Mouse (Mus musculus) hindbrain, embryonic 14.5 days (tissue): ENCODE results near the gene Pex19. TPM values are rescaled to one million over a fixed set of nuclear protein-coding genes. Genes with fewer than 3 reads are reported as not detected.

Source experiments
- ATAC-seq: fragments of 200-750 bp; cut with Nextera tagmentation; 2 replicates; pipeline ENCODE4 v1.8.0; 2017; ENCODE audit warnings: moderate number of reproducible peaks, mild to moderate bottlenecking, moderate TSS enrichment, moderate library complexity; ENCODE audit not compliant: low FRiP score
- DNase-seq: peaks from one replicate; pipeline ENCODE4 v3.0.0-alpha.2; 2015; ENCODE audit warnings: low spot score
- H3K27ac ChIP-seq: fragments of 300-500 bp; sonication (generic); 2 replicates; pipeline ENCODE4 v1.5.1; 2014; ENCODE audit warnings: mild to moderate bottlenecking, moderate library complexity
- H3K27me3 ChIP-seq: fragments of 300-500 bp; sonication (generic); 2 replicates; pipeline ENCODE4 v1.6.1; 2014; ENCODE audit warnings: mild to moderate bottlenecking, low read length, mixed read lengths; ENCODE audit not compliant: control insufficient read depth, insufficient read depth
- H3K36me3 ChIP-seq: fragments of 300-500 bp; sonication (generic); replicated peaks from 2 replicates; pipeline ENCODE4 v1.6.1; 2014; ENCODE audit not compliant: control insufficient read depth, insufficient read depth
- H3K4me1 ChIP-seq: fragments of 300-500 bp; sonication (generic); replicated peaks from 2 replicates; pipeline ENCODE4 v1.6.1; 2014; ENCODE audit warnings: antibody characterized with exemption, low read length, mixed read lengths; ENCODE audit not compliant: control insufficient read depth, insufficient read depth
- H3K4me2 ChIP-seq: fragments of 300-500 bp; sonication (generic); replicated peaks from 2 replicates; pipeline ENCODE4 v1.6.1; 2014; ENCODE audit warnings: mild to moderate bottlenecking, moderate library complexity
- H3K4me3 ChIP-seq: fragments of 300-500 bp; sonication (generic); replicated peaks from 2 replicates; pipeline ENCODE4 v1.5.1; 2014; ENCODE audit warnings: mild to moderate bottlenecking, low read length
- H3K9ac ChIP-seq: fragments of 300-500 bp; sonication (generic); 2 replicates; pipeline ENCODE4 v1.6.1; 2014
- H3K9me3 ChIP-seq: fragments of 300-500 bp; sonication (generic); 2 replicates; pipeline ENCODE4 v1.6.1; 2016; ENCODE audit warnings: low read length; ENCODE audit not compliant: control insufficient read depth
- WGBS: fragments of 180-500 bp; shearing (Covaris S2); extraction: QIAGEN DNeasy Blood & Tissue Kit; methylation state at CpG from one replicate; pipeline ENCODE4 v1.1.7; 2014; 5-methylcytosine and 5-hydroxymethylcytosine counted together
- polyA plus RNA-seq: library from polyadenylated mRNA; unstranded; fragments of >200 nt; fragmentation: Nextera tagmentation; extraction: Ambion mirVana; gene quantifications from 2 replicates; pipeline ENCODE4 v1.2.1, GENCODE M21; 2014

Gene Pex19
- polyA plus RNA-seq, 1 experiment from 2014 or later = 150 TPM

DNA sequence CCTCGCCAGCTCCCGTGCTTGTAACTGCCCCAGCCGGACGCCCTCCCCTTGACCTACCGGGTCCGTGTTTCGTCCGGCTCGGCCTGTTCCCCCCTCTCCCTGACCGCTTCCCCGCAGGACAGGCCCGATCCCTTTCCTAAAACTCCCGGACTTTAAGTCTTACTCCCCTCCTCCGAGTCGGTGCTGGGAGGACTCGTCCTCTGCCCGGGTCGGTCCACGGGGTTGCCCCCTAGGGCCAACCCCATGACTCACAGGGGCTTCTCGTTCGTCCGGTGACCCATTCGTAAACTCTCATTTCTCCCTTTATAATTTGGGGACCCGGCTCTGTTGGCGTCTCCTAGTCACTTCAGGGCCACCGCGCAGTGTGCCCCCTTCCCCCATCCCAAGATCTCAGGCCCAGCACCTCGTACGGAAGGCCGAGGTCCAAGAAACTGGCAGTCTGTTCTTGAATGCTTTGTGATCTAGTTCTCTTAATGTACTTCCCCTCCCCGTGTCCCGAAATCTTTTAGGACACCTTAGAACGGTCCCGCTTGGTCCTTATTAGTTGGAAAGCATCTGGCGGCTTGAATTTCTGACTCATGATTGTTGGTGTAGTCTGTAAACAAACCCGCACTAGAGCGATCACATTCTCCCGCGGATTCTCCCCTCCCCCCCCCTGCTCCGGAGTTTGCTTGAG, 21.9 kb downstream of the Pex19 start:
- WGBS = under 1% methylated on average over 40 of the region's 40 CpGs
- ATAC-seq = peak; percentile 70
- Histone ChIP-seq H3K27me3 (no peaks in the 10 kb centered on the region), H3K4me3 (peak overlapping the region; percentile 91), H3K27ac (peak overlapping the region; percentile 92), H3K9me3 (no peaks in the 10 kb centered on the region), H3K9ac (peak overlapping the region; percentile 97), H3K4me1 (peaks cover 11% of the 10 kb centered on the region), H3K36me3 (peaks cover 30% of the 10 kb centered on the region), H3K4me2 (peak overlapping the region; percentile 71)
- DNase-seq = no peak

DNA sequence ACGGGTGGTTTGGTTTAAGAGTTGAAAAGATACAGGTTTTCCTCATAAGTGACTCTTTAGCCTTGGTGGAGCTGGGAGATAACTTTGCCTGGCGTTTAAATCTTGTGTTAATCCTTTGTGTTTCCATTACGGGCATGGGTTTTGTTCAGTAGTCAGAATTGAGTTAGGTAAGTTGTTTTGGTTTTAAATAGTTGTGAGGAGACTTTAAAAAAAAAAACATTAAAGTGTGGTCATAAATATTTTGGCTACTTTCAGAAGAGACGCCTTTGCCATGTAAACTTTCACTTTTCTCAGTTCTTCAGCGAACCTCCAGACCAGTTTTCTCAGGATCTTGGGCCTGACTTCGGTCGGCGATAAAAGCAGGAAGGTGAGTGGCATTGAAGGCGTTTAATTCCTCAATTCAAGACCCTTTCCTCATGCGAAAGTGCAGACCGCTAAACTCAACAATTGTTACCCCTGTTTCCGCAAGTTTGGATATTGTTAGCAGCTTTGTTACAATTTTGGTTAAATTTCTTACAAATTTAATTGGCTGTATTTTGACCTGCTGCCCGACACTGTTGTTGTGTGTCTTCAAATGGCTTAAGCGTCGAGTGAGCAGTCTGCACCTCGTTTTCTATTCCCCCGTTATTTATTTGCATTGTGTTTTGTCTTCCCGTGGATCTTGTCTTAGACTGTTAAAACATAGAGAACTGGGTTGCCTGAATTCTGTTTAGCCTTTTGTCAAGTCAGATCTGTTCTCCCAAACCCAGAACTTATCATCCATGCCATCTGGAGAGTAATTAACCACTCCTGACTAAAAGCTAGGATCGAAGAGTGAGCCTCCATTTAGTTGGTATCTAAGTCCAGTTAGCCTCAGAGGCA, 22.6 kb downstream of the Pex19 start:
- 24% methylated on average over 19 of the region's 19 CpGs for WGBS
- Histone ChIP-seq H3K36me3 (peaks cover 37% of the 10 kb centered on the region), H3K9ac (peak overlapping the region; percentile 97), H3K4me1 (peaks cover 11% of the 10 kb centered on the region), H3K9me3 (no peaks in the 10 kb centered on the region), H3K27ac (no peak overlapping the region), H3K27me3 (no peaks in the 10 kb centered on the region), H3K4me2 (peak overlapping the region; percentile 71), H3K4me3 (peak overlapping the region; percentile 91)
- DNase-seq (no peak), ATAC-seq (no peak)

DNA sequence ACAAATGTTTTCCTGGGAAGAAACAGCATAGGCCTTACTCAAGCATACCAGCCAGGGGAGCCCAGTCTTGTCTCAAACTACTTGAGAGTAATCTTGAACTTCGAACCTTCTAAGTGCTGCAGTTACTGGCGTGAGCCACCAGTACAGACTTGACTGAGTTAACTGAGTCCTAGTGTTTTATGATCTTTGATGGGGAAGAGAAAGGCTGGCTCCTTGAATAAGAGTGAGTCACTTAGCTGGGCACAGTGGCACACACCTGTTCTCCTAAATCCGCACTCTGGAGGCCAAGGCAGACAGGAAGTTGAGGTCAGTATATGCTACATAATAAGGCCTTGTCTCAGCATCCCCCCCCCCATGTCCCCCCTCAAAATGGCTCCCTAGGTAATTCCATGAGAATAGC, 28.0 kb downstream of the Pex19 start:
- Histone ChIP-seq H3K9me3 (no peaks in the 10 kb centered on the region), H3K27ac (no peak overlapping the region), H3K4me2 (no peak overlapping the region), H3K4me3 (no peak overlapping the region), H3K27me3 (no peaks in the 10 kb centered on the region), H3K4me1 (peaks cover 4% of the 10 kb centered on the region), H3K36me3 (peaks cover 66% of the 10 kb centered on the region), H3K9ac (no peak overlapping the region)
- 94% methylated on average over 3 of the region's 3 CpGs for WGBS
- ATAC-seq (no peak), DNase-seq (no peak)

DNA sequence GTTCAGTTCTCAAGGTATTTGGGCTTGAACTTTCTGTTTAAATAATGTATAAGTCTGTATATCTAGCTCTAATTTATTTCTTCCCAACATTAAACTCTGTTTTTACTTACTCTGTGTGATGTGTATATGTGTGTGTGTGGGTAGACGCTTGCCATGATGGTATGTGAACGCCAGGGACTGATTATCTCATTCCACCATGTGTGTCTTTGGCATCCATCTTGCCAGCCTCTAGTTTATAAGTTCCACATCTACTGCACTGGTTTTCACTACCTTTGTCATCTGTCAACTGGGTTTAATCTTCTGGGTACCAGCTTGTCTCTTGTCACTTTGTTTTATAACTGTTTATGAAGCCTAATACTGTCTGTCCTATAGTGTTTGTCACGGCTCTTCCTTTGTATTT, 29.0 kb downstream of the Pex19 start:
- Histone ChIP-seq H3K27ac (no peak overlapping the region), H3K4me1 (no peaks in the 10 kb centered on the region), H3K36me3 (peaks cover 63% of the 10 kb centered on the region), H3K9ac (no peak overlapping the region), H3K27me3 (no peaks in the 10 kb centered on the region), H3K9me3 (no peaks in the 10 kb centered on the region), H3K4me3 (no peak overlapping the region), H3K4me2 (no peak overlapping the region)
- ATAC-seq (no peak), DNase-seq (no peak)
- 95% methylated on average over 3 of the region's 3 CpGs for WGBS

DNA sequence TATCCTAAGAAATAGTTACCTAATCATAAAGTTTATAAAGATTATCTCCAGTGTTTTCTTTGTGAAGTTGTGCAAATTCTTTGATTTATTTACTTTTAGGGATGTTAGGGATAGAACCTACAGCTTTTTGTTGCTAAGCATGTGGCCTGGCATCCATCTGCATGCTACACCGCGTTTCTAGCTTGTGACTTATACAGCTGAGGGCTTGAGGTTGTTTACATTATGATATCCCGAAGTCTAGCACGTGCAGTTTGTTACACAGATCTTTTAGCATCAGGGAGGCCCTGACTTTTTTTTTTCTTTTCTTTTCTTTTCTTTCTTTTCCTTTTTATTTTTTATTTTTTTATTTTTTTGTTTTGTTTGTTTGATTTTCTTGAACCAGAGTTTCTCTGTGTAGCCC, 33.4 kb downstream of the Pex19 start:
- no peaks in the 10 kb centered on the region for H3K27me3 ChIP-seq
- no peak overlapping the region for H3K4me2 ChIP-seq
- no peaks in the 10 kb centered on the region for H3K9me3 ChIP-seq
- H3K9ac ChIP-seq = no peak overlapping the region
- H3K36me3 ChIP-seq = peaks cover 21% of the 10 kb centered on the region
- no peak overlapping the region for H3K27ac ChIP-seq
- WGBS = 71% methylated on average over 4 of the region's 4 CpGs
- DNase-seq (no peak), ATAC-seq (no peak)
- no peaks in the 10 kb centered on the region for H3K4me1 ChIP-seq
- H3K4me3 ChIP-seq = no peak overlapping the region

DNA sequence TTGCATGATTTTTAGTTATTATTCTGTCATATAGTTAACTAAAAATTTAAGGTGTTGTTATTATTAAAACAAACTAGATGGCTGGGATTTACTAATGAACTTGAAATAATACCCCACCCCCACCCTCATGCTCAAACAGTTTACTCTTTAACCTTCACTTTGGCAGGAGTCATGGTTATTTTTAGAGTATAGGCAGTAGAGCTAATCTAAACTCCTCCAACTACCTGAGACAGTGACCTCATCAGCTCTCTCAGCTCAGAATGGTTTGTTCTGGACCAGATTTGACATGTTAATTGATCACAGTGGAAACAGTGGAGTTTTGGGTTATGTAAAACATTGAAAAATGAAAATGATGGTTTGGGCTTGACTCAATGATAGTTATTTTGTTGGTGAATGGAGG, 34.0 kb downstream of the Pex19 start:
- Histone ChIP-seq H3K9ac (no peak overlapping the region), H3K27ac (no peak overlapping the region), H3K4me2 (no peak overlapping the region), H3K27me3 (no peaks in the 10 kb centered on the region), H3K9me3 (no peaks in the 10 kb centered on the region), H3K36me3 (peaks cover 23% of the 10 kb centered on the region), H3K4me3 (no peak overlapping the region), H3K4me1 (no peaks in the 10 kb centered on the region)
- DNase-seq (no peak), ATAC-seq (no peak)

DNA sequence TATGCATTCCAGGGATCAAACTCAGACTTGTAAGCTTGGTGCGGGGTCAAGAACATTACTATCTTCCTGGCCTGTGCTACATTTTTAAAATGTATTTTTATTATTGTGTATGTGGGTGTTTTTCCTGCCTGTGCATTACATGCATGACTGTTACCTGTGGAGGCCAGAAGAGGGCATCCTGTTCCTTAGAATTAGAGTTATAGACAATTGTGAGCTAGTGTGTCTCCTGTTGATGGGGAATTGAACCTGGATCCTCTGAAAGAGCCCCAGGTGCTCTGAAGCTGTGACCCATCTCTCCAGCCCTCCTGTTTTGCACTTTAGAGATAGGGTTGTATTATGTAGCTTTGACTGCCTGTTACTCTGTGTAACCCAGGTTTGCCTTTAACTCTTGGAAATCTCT, 35.5 kb downstream of the Pex19 start:
- no peak overlapping the region for H3K4me2 ChIP-seq
- H3K27me3 ChIP-seq = no peaks in the 10 kb centered on the region
- no peak for ATAC-seq
- no peak overlapping the region for H3K27ac ChIP-seq
- DNase-seq = peak; percentile 39
- H3K36me3 ChIP-seq = peaks cover 24% of the 10 kb centered on the region
- H3K9me3 ChIP-seq = no peaks in the 10 kb centered on the region
- H3K9ac ChIP-seq = no peak overlapping the region
- H3K4me3 ChIP-seq = no peak overlapping the region
- no peaks in the 10 kb centered on the region for H3K4me1 ChIP-seq
- 92% methylated on average over 1 of the region's 1 CpGs for WGBS

DNA sequence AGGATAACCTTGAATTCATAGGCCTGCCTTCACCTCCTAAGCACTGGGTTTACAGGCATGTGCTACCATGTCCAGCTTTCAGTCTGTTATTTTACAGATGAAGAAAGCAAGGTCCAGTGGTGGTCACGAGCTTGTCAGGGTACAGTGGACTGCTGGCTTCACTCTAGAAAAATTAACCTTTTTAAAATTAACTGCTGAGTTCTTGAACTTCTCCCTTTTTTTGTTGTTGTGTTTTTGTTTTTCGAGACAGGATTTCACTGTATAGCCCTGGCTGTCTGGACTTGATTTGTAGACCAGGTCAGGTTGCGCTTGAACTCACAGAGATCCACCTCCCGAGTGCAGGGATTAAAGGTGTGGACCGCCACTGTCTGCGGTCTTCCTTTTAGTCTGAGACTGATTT, 36.4 kb downstream of the Pex19 start:
- Histone ChIP-seq H3K4me3 (no peak overlapping the region), H3K36me3 (peaks cover 34% of the 10 kb centered on the region), H3K27ac (no peak overlapping the region), H3K4me2 (no peak overlapping the region), H3K27me3 (no peaks in the 10 kb centered on the region), H3K9ac (no peak overlapping the region), H3K4me1 (no peaks in the 10 kb centered on the region), H3K9me3 (no peaks in the 10 kb centered on the region)
- ATAC-seq (no peak), DNase-seq (no peak)
- WGBS = 89% methylated on average over 6 of the region's 6 CpGs

DNA sequence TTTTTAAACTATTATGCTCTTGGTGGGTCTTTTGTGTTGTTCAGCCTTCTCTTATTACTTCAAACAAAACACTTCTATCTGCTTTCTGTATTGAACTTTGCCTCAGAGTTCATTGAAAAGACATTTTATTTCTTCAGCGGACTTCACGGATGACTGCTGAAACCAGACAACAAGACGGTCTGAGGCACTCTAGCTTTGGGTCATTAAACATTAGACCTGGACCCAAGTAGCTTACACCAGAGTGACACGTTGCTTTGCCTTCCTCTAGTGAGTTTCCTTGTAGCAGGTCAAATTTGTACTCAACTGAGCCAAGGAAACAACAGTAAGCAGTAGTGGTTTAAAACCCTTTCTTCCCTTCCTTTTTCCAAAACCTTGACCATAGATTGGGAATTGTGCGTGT, 41.4 kb downstream of the Pex19 start:
- ATAC-seq = no peak
- H3K4me2 ChIP-seq = no peak overlapping the region
- H3K36me3 ChIP-seq = peaks cover 75% of the 10 kb centered on the region
- no peaks in the 10 kb centered on the region for H3K27me3 ChIP-seq
- 76% methylated on average over 5 of the region's 5 CpGs for WGBS
- no peaks in the 10 kb centered on the region for H3K4me1 ChIP-seq
- H3K4me3 ChIP-seq = no peak overlapping the region
- no peak for DNase-seq
- H3K9ac ChIP-seq = no peak overlapping the region
- H3K27ac ChIP-seq = no peak overlapping the region
- H3K9me3 ChIP-seq = no peaks in the 10 kb centered on the region
